Mouse (Mus musculus): ENCODE data around the gene Atg16l1.

GRCm38 (mm10) chr1:87709020-87709419 is 46.6 kb upstream of the Atg16l1 start:
- no peak for TF ChIP-seq CTCF (conservative IDR thresholded peaks at IDR 0.05; ENCODE audit: low read length)
- no peak for TF ChIP-seq NANOG (IDR thresholded peaks at IDR 0.05; ENCODE audit: borderline replicate concordance, low read length)

Data from E14TG2a.4 (cell line).